Mouse (Mus musculus): ENCODE measurements around the gene Mical3. TPM values are rescaled to one million over a fixed set of nuclear protein-coding genes. Genes with fewer than 3 reads are reported as not detected.
A peak's percentile ranks its signal among the peaks of the same experiment; 100 is the strongest.

Mical3 gene
- total RNA-seq, 2 experiments from 2014 or later = 26.4 to 89.3 TPM

DNA sequence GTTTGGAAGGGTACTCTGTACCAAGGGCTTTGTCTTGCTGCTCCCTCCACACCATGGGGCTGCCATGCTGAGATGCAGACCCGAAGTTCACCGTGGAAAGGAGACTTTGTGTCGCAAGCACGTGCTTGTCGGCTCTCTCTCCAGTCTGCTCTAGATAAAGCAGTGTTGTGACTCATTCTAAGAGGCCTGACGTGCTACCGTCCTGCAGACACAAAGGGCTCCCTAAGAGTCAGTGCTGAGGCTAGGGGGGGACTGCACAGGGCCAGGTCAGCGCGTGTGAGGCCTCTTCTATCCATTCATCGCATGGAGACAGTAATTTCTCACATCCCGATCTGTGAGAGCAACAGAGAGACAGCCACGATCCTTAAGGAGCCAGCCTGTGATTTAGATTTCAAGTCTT, 95.5 kb downstream of the Mical3 start:
- ATAC-seq (replicated peaks; ENCODE audit: low FRiP score, low TSS enrichment, poor library complexity, severe bottlenecking) = no peak

DNA sequence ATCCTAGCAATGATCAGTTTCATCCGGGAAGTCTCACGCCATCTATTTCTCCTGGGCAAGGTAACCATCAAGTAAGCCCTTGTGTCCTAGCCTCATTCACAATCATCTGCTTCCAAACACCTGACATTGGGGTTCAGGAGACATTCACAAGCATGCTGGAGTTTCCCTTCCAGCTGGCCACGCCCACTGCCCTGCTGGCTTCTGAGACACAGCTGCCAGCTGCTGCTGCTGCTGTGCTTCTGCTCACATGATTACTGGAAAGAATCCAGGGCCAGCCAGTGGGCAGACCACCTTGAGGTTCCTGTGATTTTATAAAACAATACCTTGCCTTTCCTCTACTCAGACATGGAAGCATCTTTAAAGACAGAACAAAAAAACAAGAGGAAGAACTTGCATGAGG, 97.5 kb downstream of the Mical3 start:
- ATAC-seq (replicated peaks; ENCODE audit: low FRiP score, low TSS enrichment, poor library complexity, severe bottlenecking) = no peak

DNA sequence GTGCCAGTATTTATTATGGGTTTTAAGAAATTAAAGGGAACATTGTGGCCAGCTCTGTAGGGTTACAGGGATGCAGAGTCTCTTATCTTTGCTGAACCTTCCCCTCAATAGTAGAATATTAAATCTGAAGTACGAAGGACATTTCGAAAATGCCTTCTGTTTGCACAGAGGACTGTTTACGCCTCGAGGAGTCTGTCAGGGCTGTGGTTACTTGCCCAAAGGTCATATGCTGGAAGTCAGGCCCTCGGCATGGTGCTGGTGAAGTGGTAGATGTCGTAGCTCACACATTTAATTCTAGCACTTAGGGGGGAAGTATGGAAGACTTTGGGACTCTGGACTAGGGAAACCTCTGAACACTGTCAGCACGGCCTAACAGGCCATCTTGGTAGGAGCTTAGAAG, 99.4 kb downstream of the Mical3 start:
- no peak for ATAC-seq (replicated peaks; ENCODE audit: low FRiP score, low TSS enrichment, poor library complexity, severe bottlenecking)

DNA sequence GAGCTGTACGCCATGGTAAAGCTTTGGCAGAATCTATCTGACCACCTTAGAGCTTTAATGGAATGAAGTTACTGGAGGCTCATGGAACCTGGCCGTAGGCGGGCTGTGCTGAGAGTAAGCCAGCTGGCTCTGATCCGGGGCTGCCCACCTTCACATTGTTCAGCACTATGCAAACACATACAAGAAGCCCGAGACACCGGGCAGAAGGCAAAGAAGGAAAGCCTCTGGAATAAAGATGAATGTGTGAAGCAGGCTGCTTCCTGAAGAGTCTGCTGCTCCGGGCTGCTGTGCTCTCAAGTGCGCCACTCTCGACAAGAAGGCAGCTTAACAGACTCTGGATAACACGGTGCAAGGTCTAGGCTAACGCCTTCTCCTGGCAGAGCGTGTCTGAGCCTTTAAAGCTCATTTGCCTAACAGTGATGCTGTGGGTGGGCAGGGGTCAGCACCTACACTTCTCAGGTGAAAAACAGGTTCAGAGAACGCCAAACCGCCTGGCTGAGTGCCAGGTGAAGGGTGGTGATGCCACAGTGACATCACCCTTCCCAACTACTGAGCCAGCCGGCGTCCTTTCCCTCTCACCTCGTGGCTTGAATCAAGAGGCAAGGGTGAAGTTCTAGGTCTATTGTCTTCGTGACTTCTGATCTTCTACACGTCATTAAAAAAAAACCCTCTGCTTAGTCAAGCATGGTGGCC, 100.8 kb downstream of the Mical3 start:
- no peak for ATAC-seq (replicated peaks; ENCODE audit: low FRiP score, low TSS enrichment, poor library complexity, severe bottlenecking)

DNA sequence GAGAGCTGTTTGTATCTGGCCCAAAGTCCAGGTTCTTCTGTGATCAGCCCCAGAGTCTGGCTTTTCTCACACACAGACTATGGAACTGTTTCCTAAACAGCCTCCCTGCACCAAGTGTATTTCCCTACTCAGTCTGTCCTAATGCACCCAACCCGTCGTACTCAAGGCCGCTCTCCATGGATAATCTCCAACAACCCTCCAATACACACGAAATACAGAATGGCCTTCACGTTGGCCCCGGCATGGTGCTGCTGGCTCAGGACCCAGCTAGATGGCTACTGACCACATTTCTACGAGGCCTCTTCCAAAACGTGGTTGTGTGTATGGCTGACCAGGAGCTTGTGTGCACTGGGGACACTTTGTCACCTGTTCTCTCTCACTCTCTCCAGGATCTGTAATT, 102.3 kb downstream of the Mical3 start:
- no peak for ATAC-seq (replicated peaks; ENCODE audit: low FRiP score, low TSS enrichment, poor library complexity, severe bottlenecking)

DNA sequence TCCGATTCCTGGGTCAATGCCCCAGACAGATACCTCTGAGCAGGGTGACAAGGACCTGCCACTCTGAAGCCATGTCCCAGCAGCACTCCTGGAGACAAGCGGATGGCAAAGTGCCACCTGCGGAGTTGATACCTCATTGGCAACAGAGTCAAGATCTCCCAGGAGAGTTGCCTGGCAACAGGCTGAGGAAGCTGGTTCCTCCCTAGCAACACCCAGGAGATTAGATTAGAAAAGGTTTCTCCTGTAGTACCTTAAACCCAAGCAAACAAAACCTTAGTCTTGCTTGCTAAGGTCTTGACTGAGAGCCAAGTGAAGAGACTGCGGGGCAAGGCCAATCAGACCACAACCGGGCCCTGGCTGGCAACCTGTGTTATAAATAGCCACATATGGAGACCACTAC, 103.5 kb downstream of the Mical3 start:
- ATAC-seq (replicated peaks; ENCODE audit: low FRiP score, low TSS enrichment, poor library complexity, severe bottlenecking) = no peak

DNA sequence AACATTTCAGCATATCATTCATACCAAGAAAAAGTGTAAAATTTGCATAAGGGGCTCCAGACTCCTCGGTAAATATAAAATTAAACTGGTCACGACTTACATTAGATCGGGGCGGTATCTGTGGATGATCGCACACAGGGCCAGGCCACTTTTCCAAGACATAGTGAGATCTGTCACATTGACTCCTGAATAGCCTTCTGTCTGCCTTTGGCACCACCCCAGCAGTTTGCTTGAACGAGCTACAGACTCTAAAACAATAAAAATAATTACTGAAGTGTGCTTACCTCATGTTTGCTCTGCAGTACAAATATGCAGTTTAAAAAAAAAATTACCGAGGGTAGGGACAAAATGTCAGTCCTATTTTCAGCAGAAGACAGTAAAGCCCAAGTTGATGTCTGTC, 103.9 kb downstream of the Mical3 start:
- ATAC-seq (replicated peaks; ENCODE audit: low FRiP score, low TSS enrichment, poor library complexity, severe bottlenecking) = no peak

DNA sequence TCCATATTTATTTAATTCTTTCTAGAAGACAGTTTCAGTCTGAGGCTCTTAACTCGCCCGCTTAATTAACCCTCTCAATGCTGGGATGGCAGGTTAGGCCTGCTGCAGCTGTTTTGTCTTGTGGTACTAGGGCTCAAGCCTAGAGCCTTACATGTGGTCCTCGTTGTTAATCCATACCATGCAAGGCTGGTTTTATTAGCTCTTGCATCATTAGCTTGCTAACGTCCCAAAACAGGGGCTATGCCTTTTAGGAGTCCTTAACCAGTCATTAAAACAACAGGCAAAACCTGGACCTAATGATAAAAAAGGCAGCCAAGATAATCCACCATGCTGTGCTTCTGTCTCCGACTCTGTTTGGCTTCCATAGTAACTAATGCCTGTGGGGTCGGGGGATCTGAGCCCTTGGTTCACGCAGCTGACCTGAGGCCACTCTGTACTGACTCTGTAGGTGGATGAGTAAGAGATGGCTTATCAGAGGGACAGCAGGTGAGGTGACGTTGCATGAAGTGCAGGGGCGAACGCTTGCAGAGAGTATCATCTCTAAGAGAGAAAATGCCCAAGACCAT, 104.7 kb downstream of the Mical3 start:
- ATAC-seq (replicated peaks; ENCODE audit: low FRiP score, low TSS enrichment, poor library complexity, severe bottlenecking) = no peak

DNA sequence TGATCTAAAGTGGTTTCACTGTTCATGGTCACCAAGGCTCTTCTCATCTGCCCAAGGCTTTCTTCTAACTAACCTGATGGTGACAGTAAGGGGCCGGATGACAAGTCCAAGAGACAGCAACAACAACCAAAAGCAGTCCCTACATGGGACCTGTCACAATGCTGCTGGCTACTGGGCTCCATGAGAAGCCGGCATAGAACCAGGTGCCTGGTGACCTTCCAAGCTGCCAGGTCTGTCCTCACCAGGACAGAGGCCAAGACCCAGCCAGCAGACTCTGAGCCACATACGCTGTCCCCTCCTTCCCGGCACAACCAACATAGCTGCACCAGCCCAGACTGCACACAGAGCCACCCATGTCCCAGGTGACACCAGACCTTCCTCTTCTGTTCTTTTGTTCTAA, 112.7 kb downstream of the Mical3 start:
- ATAC-seq (replicated peaks; ENCODE audit: low FRiP score, low TSS enrichment, poor library complexity, severe bottlenecking) = no peak

DNA sequence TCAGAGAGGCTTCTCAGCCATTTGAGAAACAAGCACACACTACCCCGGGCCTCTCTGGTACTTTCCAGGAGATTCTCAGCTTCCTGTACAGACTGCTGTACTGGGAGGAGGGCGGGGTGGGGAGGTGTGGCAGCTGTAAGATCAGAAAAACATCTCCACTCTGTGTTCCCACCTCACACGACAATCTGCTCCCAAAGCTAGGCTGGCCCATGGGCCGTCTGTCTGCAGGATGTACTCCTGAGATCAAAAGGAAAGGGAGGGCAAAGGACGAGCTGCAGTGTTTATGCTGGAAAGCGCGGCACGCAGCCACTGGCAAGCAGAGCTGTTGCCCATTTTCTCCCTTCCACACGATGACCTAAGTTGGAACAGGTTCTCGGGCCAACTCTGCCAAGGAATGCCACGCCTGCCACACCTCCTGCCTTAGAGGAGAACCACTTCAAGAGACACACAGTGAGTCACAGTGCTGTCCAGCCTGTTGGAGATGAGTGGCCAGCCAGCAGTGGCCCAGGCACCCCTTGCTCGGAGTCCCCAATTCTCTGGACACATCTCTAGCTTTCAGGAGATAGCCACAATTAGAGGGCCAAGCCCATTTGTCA, 113.3 kb downstream of the Mical3 start:
- ATAC-seq (replicated peaks; ENCODE audit: low FRiP score, low TSS enrichment, poor library complexity, severe bottlenecking) = no peak

DNA sequence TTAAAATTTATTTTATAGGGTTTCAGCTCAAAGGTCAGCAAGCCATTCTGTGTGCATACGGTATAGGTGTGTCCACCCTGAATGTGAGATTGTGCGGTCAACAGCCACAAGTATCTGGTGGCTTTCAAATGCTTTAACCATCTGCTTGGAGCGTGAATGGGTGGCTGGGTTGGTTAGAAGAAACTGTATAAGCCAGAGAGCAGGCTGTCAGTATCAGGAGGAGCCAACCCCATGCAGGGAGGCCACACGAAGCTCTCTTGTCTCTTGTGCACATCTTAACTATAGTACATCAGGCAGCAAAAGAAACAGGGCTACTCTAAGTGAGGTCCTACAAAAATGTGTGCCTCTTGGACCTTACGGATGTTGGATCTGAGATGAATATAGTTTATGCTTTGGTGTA, 114.7 kb downstream of the Mical3 start:
- ATAC-seq (replicated peaks; ENCODE audit: low FRiP score, low TSS enrichment, poor library complexity, severe bottlenecking) = no peak

DNA sequence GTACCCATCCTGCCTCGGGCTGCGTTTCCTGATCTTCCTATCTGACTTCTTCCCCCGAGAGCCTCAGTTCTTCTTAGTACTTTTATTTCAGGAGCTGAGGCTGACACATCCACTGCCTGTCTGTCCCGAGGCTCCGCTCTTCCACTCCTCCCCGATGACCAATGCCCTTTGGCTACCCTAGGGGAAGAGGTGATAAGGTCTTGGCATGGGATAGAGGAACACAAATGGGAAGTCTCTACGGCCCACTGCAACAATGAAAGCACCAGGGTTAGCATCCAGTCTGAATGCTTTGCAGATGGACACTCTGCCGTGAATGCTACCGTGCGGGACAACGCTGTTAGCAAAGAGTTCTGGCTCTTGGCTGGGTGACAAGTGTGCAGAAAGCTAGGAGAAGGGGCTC, 116.5 kb downstream of the Mical3 start:
- no peak for ATAC-seq (replicated peaks; ENCODE audit: low FRiP score, low TSS enrichment, poor library complexity, severe bottlenecking)

DNA sequence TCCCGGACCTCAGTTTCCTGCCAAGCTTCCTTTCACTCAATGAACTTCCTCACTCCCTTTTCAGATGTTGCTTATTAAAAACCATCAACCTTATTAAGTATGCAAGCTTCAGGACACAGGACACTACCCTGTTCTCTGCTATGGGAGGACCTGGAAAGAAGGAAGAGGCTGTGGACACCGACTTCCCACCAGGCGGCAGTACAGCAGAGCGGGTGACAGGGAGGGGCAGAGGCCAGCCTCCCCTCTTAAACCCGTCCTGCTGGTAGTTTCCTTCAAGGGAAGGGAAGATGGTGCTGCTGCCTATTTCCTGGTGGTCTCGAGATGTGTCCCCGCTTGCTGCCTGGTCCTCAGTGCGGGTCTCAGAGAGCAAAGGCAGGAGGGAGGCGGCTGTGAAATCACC, 117.0 kb downstream of the Mical3 start:
- peak; percentile 61 for ATAC-seq (replicated peaks; ENCODE audit: low FRiP score, low TSS enrichment, poor library complexity, severe bottlenecking)

DNA sequence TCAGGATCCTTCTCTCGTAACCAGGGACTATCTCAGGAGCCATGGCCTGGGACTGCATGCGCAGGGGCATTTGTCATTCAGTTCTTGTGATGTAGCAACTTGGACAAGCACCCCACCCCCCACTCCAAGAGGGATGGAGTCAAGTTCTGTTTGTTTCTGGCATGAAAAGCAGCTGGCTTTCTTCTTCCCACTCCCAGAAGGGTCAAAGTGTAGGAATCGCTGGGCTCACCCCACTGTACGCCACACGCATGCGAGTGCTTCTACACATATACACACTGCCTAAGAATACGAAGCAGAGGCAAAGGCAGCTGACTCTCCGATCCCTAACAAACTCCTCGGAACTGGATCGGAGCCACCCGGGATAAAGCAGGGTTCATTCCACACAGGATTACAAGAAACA, 119.1 kb downstream of the Mical3 start:
- ATAC-seq (replicated peaks; ENCODE audit: low FRiP score, low TSS enrichment, poor library complexity, severe bottlenecking) = no peak

DNA sequence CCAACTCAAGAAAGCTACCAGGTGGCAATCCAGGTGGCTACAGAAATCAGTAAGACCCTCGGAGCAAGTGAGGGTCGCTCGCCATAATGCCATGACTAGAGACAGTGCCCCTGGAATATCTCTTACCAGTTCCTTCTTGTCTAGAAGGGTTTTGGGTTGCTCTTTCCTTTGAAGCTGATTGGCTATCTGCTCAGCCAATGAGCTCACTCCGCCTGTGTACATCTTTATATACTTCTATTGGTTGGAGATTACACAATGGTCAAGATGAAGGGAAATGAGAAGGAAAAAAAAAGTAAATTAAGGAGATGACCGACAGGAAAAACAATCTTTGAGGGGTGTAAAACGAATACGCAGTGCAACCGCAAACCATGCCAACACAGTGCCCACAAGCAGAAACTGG, 121.1 kb downstream of the Mical3 start:
- ATAC-seq (replicated peaks; ENCODE audit: low FRiP score, low TSS enrichment, poor library complexity, severe bottlenecking) = no peak

DNA sequence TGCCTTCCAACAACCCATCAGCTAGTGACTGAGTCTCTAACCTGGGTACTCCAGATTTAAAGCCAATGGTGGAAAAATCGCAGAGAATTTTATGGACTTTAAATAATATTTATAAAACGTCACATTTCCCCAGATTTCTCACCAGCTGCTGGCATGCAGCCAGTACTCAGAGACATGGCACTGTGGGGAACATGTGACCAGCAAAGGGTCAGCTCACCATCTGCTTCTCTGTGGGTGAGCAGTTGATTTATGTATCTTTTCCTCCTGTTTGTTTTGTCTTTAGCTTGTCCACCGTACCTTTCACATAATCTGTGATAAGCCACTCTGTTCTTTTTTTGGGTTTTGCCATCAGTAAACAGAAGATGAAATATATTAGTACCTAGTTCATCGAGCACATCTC, 125.8 kb downstream of the Mical3 start:
- no peak for ATAC-seq (replicated peaks; ENCODE audit: low FRiP score, low TSS enrichment, poor library complexity, severe bottlenecking)

DNA sequence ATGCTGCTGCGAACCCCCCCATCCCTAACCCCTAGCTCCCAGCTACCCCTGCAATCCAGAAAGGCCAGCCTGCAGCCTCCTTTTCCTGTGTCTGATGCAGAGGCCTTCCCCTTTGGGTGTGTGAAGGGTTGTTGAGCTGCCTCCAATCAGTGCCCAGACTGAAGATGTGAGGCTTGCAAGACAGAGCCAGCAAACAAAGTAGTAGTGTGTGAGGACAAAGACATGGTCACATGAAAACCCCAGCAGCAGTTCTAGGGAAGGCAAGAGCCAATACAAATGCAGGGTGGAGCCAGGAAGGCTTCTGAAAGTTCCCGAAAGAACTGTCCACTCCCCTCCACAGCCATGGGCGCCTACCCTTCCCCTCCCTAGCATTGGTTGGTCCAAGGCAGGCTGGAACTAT, 127.8 kb downstream of the Mical3 start:
- ATAC-seq (replicated peaks; ENCODE audit: low FRiP score, low TSS enrichment, poor library complexity, severe bottlenecking) = no peak

DNA sequence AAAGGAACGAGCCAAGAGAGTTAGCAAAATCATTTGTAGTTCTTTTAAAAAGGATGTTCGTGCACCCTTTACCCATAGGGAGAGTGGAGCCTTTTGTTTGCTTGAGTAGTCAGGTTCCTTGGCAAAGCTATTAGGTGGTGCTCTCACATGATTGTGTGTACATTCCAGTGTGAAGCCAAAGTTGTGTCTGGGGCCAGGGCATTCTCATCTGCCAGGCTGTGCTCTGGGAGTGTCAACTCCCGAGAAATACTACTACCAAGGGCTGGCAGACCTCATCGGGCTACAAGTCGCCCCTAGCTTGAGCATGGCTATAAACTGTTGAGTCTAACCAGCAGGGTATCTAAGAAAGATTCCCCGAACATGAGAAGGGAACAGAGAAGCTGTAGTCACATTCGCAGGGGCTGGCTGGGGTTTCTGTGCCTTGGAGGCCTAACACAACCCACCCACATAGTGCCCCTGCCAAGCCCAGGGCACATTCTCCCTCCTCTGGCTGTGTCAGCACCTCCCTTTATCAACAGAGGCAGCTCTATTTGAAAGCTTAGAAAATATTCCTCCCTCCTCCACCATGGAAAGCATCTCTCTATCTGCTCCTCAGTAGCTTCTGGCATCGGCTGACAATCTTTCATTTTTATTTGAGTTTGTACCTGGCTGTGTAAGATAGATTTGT, 130.8 kb downstream of the Mical3 start:
- no peak for ATAC-seq (replicated peaks; ENCODE audit: low FRiP score, low TSS enrichment, poor library complexity, severe bottlenecking)

DNA sequence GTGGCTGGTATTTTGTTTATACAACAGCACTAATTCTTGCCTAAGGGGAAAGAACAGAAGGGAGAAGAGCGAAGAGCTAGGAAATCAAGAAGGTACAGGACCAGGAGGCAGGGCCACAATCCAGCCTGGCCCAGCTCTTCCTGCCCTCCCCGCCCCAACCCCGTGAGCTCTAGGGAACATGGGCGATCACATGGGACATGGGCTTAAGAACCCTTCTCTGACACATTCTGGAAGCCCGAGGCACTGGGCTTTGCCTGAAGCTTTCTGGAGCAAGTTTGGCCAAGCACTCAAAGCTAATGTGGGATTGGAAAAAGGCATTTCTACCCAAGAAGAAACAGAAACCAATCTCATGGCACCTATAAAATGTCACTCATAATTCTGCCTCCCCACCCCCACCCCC, 131.7 kb downstream of the Mical3 start:
- no peak for ATAC-seq (replicated peaks; ENCODE audit: low FRiP score, low TSS enrichment, poor library complexity, severe bottlenecking)

DNA sequence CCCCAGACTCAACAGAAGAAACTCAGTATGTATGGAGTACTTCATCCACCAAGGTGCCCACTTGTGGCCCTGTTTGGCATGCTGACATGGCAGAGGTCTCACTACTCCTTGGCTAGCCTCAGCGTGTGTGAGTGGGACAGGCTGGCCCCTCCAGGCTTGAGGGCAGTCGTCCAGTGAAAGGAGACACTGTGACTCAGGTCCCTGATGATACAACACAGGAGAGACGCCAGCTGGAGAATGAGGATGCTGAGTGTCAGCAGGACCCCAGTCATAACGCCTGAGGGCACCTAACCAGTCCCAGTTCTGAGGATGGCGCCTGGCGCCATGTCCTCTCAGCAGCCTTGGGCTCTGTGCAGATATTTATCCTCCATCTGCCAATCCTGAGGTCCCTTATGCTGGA, 134.2 kb downstream of the Mical3 start:
- no peak for ATAC-seq (replicated peaks; ENCODE audit: low FRiP score, low TSS enrichment, poor library complexity, severe bottlenecking)

DNA sequence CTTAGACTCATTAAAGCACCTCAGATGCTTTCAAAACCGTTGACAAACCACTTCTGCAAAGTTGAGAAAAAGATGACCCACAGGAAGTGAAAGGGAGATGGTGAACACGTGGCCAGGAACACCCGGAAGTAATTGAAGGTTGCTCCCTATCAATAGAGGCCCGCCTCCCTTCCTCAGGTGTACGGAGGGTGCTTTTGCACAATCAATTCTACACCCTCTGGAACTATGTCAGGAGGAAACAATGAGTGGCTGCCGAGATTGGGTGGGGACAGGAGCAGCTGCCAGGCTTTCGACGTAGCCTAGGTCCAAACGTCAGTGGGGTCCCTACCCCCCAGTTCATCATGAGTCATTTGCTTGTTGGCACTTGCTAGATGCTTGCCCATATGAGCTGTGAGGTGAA, 135.3 kb downstream of the Mical3 start:
- ATAC-seq (replicated peaks; ENCODE audit: low FRiP score, low TSS enrichment, poor library complexity, severe bottlenecking) = no peak
